Mouse (Mus musculus) CH12.LX (cell line): ENCODE measurements around the gene Foxred2. TPM values are rescaled to one million over a fixed set of nuclear protein-coding genes. Genes with fewer than 3 reads are reported as not detected.

Experiments
- DNase-seq: peaks from one replicate; pipeline ENCODE4 v3.0.0-alpha.2; 2013; ENCODE audit errors: extremely low read depth
- H3K27ac ChIP-seq: 2 replicates; pipeline ENCODE4 v1.5.1; 2012; ENCODE audit warnings: low read depth, mild to moderate bottlenecking, control low read depth, moderate library complexity; ENCODE audit not compliant: insufficient read depth
- H3K27me3 ChIP-seq: replicated peaks from 2 replicates; pipeline ENCODE3; 2012; ENCODE audit warnings: inconsistent platforms
- H3K36me3 ChIP-seq, 2 experiments: replicated peaks in 1 of 2; 2 replicates each; pipeline versions ENCODE3 to v1.6.1; 2012; ENCODE audit warnings: inconsistent platforms in 1 of 2, low read length in 1 of 2, mild to moderate bottlenecking in 1 of 2, mixed read lengths in 1 of 2, moderate library complexity in 1 of 2; ENCODE audit not compliant: control insufficient read depth in 1 of 2, insufficient read depth in 1 of 2
- H3K4me1 ChIP-seq, 2 experiments: 2 replicates each; pipeline ENCODE4 v1.6.1; 2012; ENCODE audit warnings: inconsistent platforms in 1 of 2, moderate library complexity in 1 of 2; ENCODE audit not compliant: insufficient read depth in 2 of 2, control insufficient read depth in 1 of 2
- H3K4me2 ChIP-seq: 2 replicates; pipeline ENCODE4 v1.6.1; 2012; ENCODE audit warnings: low read depth, mild to moderate bottlenecking, control low read depth; ENCODE audit not compliant: poor library complexity, insufficient read depth, severe bottlenecking
- H3K4me3 ChIP-seq, 3 experiments: fragments of 150-350 bp in 1 of 3; sonication (generic) in 1 of 3; replicated peaks in 1 of 3; 2 replicates each; pipeline versions ENCODE3 to v1.5.1; 2011 to 2012; ENCODE audit warnings: low read depth in 2 of 3, low read length in 2 of 3, mild to moderate bottlenecking in 2 of 3, moderate library complexity in 2 of 3, control low read depth in 1 of 3, improper control_type of control experiment in 1 of 3, inconsistent platforms in 1 of 3, mixed read lengths in 1 of 3; ENCODE audit not compliant: poor library complexity in 1 of 3
- H3K79me2 ChIP-seq: replicated peaks from 2 replicates; pipeline ENCODE4 v1.6.1; 2012; ENCODE audit warnings: mild to moderate bottlenecking, moderate library complexity; ENCODE audit not compliant: control insufficient read depth, poor library complexity, insufficient read depth, severe bottlenecking; ENCODE audit errors: extremely low read depth
- H3K9ac ChIP-seq: 2 replicates; pipeline ENCODE4 v1.6.1; 2012; ENCODE audit warnings: low read depth, mild to moderate bottlenecking, control low read depth, moderate library complexity; ENCODE audit not compliant: insufficient read depth
- H3K9me3 ChIP-seq: replicated peaks from 2 replicates; pipeline ENCODE3; 2012; ENCODE audit warnings: low read length, inconsistent platforms, mixed read lengths
- BHLHE40 ChIP-seq: IDR thresholded peaks from 2 replicates; pipeline ENCODE4 v1.6.1; 2011; ENCODE audit warnings: mild to moderate bottlenecking, low read depth, low read length, improper control_type of control experiment
- CHD1 ChIP-seq: IDR thresholded peaks from 2 replicates; pipeline ENCODE4 v1.6.1; 2012; ENCODE audit warnings: low read depth, low read length, improper control_type of control experiment, inconsistent platforms
- CHD2 ChIP-seq: IDR thresholded peaks from 2 replicates; pipeline ENCODE4 v1.6.1; 2011; ENCODE audit warnings: low read length, improper control_type of control experiment
- CTCF ChIP-seq, 2 experiments: IDR thresholded peaks in 1 of 2; conservative IDR thresholded peaks in 1 of 2; 2 replicates each; pipeline ENCODE4 v1.5.1; 2011 to 2012; ENCODE audit warnings: low read depth in 2 of 2, low read length in 2 of 2, improper control_type of control experiment in 1 of 2, inconsistent platforms in 1 of 2, mild to moderate bottlenecking in 1 of 2, moderate library complexity in 1 of 2
- E2F4 ChIP-seq: IDR thresholded peaks from 2 replicates; pipeline ENCODE4 v1.6.1; 2011; ENCODE audit warnings: low read depth, low read length, improper control_type of control experiment; ENCODE audit not compliant: insufficient replicate concordance
- ELF1 ChIP-seq: IDR thresholded peaks from 2 replicates; pipeline ENCODE4 v1.6.1; 2014; ENCODE audit warnings: low read depth, mild to moderate bottlenecking, inconsistent platforms, low read length, improper control_type of control experiment
- EP300 ChIP-seq: IDR thresholded peaks from 2 replicates; pipeline ENCODE4 v1.6.1; 2011; ENCODE audit warnings: low read length, improper control_type of control experiment
- ETS1 ChIP-seq: conservative IDR thresholded peaks from 2 replicates; pipeline ENCODE4 v1.6.1; 2012; ENCODE audit warnings: low read depth, mild to moderate bottlenecking, inconsistent platforms, low read length, improper control_type of control experiment, moderate library complexity
- GABPA ChIP-seq: IDR thresholded peaks from 2 replicates; pipeline ENCODE4 v1.6.1; 2012; ENCODE audit warnings: low read depth, low read length, improper control_type of control experiment, inconsistent platforms; ENCODE audit not compliant: insufficient replicate concordance
- HCFC1 ChIP-seq: IDR thresholded peaks from 2 replicates; pipeline ENCODE4 v1.6.1; 2012; ENCODE audit warnings: low read depth, mild to moderate bottlenecking, inconsistent platforms, low read length, improper control_type of control experiment
- IRF4 ChIP-seq: IDR thresholded peaks from 2 replicates; pipeline ENCODE4 v1.6.1; 2014; ENCODE audit warnings: low read depth, mild to moderate bottlenecking, inconsistent platforms, low read length, improper control_type of control experiment
- JUN ChIP-seq: IDR thresholded peaks from 2 replicates; pipeline ENCODE4 v1.6.1; 2011; ENCODE audit warnings: low read depth, mild to moderate bottlenecking, low read length, improper control_type of control experiment, moderate library complexity; ENCODE audit not compliant: insufficient read depth
- JUND ChIP-seq: conservative IDR thresholded peaks from 2 replicates; pipeline ENCODE4 v1.6.1; 2011; ENCODE audit warnings: low read depth, low read length, improper control_type of control experiment
- KAT2A ChIP-seq: IDR thresholded peaks from 2 replicates; pipeline ENCODE4 v1.6.1; 2012; ENCODE audit warnings: low read length, improper control_type of control experiment, inconsistent platforms; ENCODE audit not compliant: insufficient replicate concordance
- MAFK ChIP-seq: IDR thresholded peaks from 2 replicates; pipeline ENCODE4 v1.6.1; 2011; ENCODE audit warnings: low read length, improper control_type of control experiment; ENCODE audit not compliant: insufficient replicate concordance
- MAX ChIP-seq: IDR thresholded peaks from 2 replicates; pipeline ENCODE4 v1.6.1; 2011; ENCODE audit warnings: low read length, improper control_type of control experiment
- MAZ ChIP-seq: IDR thresholded peaks from 2 replicates; pipeline ENCODE4 v1.6.1; 2012; ENCODE audit warnings: low read depth, mild to moderate bottlenecking, inconsistent platforms, low read length, improper control_type of control experiment, moderate library complexity
- MEF2A ChIP-seq: IDR thresholded peaks from 2 replicates; pipeline ENCODE4 v1.6.1; 2014; ENCODE audit warnings: low read depth, mild to moderate bottlenecking, inconsistent platforms, low read length, improper control_type of control experiment, borderline replicate concordance
- MXI1 ChIP-seq: IDR thresholded peaks from 2 replicates; pipeline ENCODE4 v1.6.1; 2011; ENCODE audit warnings: mild to moderate bottlenecking, low read depth, low read length, improper control_type of control experiment
- MYC ChIP-seq: IDR thresholded peaks from 2 replicates; pipeline ENCODE4 v1.6.1; 2011; ENCODE audit warnings: low read depth, mild to moderate bottlenecking, improper control_type of control experiment, low read length
- NELFE ChIP-seq: IDR thresholded peaks from 2 replicates; pipeline ENCODE4 v1.6.1; 2011; ENCODE audit warnings: low read depth, low read length, improper control_type of control experiment
- NRF1 ChIP-seq: IDR thresholded peaks from 2 replicates; pipeline ENCODE4 v1.6.1; 2014; ENCODE audit warnings: low read depth, mild to moderate bottlenecking, inconsistent platforms, low read length, improper control_type of control experiment, moderate library complexity
- PAX5 ChIP-seq: IDR thresholded peaks from 2 replicates; pipeline ENCODE4 v1.6.1; 2012; ENCODE audit warnings: low read length, inconsistent platforms, mixed read lengths
- POLR2A ChIP-seq: IDR thresholded peaks from 2 replicates; pipeline ENCODE4 v1.6.1; 2011; ENCODE audit warnings: low read depth, mild to moderate bottlenecking, improper control_type of control experiment, low read length
- POLR2AphosphoS2 ChIP-seq: IDR thresholded peaks from 2 replicates; pipeline ENCODE4 v1.6.1; 2011; ENCODE audit warnings: low read depth, low read length, improper control_type of control experiment
- RAD21 ChIP-seq: IDR thresholded peaks from 2 replicates; pipeline ENCODE4 v1.6.1; 2011; ENCODE audit warnings: low read depth, mild to moderate bottlenecking, low read length, improper control_type of control experiment, moderate library complexity
- RCOR1 ChIP-seq: conservative IDR thresholded peaks from 2 replicates; pipeline ENCODE4 v1.6.1; 2012; ENCODE audit warnings: low read depth, mild to moderate bottlenecking, inconsistent platforms, low read length, improper control_type of control experiment
- SIN3A ChIP-seq: IDR thresholded peaks from 2 replicates; pipeline ENCODE4 v1.6.1; 2012; ENCODE audit warnings: low read length, improper control_type of control experiment, inconsistent platforms
- SMC3 ChIP-seq: IDR thresholded peaks from 2 replicates; pipeline ENCODE4 v1.6.1; 2011; ENCODE audit warnings: low read depth, low read length, improper control_type of control experiment
- TBP ChIP-seq: conservative IDR thresholded peaks from 2 replicates; pipeline ENCODE4 v1.6.1; 2011; ENCODE audit warnings: low read depth, low read length, improper control_type of control experiment
- TCF12 ChIP-seq: IDR thresholded peaks from 2 replicates; pipeline ENCODE4 v1.6.1; 2014; ENCODE audit warnings: low read depth, mild to moderate bottlenecking, inconsistent platforms, low read length, improper control_type of control experiment
- UBTF ChIP-seq: IDR thresholded peaks from 2 replicates; pipeline ENCODE4 v1.6.1; 2012; ENCODE audit warnings: low read depth, mild to moderate bottlenecking, inconsistent platforms, low read length, improper control_type of control experiment, moderate library complexity
- USF1 ChIP-seq: IDR thresholded peaks from 2 replicates; pipeline ENCODE4 v1.6.1; 2014; ENCODE audit warnings: low read depth, mild to moderate bottlenecking, inconsistent platforms, low read length, improper control_type of control experiment
- USF2 ChIP-seq: conservative IDR thresholded peaks from 2 replicates; pipeline ENCODE4 v1.6.1; 2011; ENCODE audit warnings: low read depth, low read length, improper control_type of control experiment
- ZC3H11A ChIP-seq: IDR thresholded peaks from 2 replicates; pipeline ENCODE4 v1.6.1; 2012; ENCODE audit warnings: low read depth, mild to moderate bottlenecking, inconsistent platforms, low read length, improper control_type of control experiment
- ZKSCAN1 ChIP-seq: IDR thresholded peaks from 2 replicates; pipeline ENCODE4 v1.6.1; 2012; ENCODE audit warnings: low read depth, inconsistent platforms, low read length, improper control_type of control experiment, borderline replicate concordance
- ZMIZ1 ChIP-seq: IDR thresholded peaks from 2 replicates; pipeline ENCODE4 v1.6.1; 2012; ENCODE audit warnings: low read depth, mild to moderate bottlenecking, inconsistent platforms, low read length, improper control_type of control experiment
- ZNF384 ChIP-seq: IDR thresholded peaks from 2 replicates; pipeline ENCODE4 v1.6.1; 2012; ENCODE audit warnings: low read depth, low read length, improper control_type of control experiment, inconsistent platforms
- dilution Hi-C: fragments of 300-500 bp; cut with MboI; formaldehyde crosslinking; loops from 2 replicates; pipeline ENCODE4 v1.14.3; 2020; ENCODE audit warnings: low sequenced_read_pairs; ENCODE audit not compliant: extremely low pct_unique_long_range_greater_than_20kb, extremely low pct_ligation_motif_present
- in situ Hi-C: fragments of 300-500 bp; cut with MboI; formaldehyde crosslinking; loops from 3 replicates; pipeline ENCODE4 v1.14.3; 2019; ENCODE audit warnings: low sequenced_read_pairs, low pct_ligation_motif_present, low pct_unique_long_range_greater_than_20kb, mixed read lengths
- polyA plus RNA-seq: library from polyadenylated mRNA; unstranded; fragments of >175 nt; gene quantifications from 2 replicates; pipeline ENCODE4 v1.2.1, GENCODE M21; 2012; ENCODE audit warnings: low read depth; ENCODE audit not compliant: insufficient read length
- total RNA-seq, 2 experiments: library from RNA; depleted of rRNA; stranded (reverse); fragments of 300-350 nt in 1 of 2; fragments of >200 nt in 1 of 2; gene quantifications; 2 replicates each; pipeline ENCODE4 v1.2.3; 2012 to 2014

The Foxred2 gene
- total and polyA plus RNA-seq, 3 experiments = 0.17 to 0.43 (median 0.39) TPM

DNA sequence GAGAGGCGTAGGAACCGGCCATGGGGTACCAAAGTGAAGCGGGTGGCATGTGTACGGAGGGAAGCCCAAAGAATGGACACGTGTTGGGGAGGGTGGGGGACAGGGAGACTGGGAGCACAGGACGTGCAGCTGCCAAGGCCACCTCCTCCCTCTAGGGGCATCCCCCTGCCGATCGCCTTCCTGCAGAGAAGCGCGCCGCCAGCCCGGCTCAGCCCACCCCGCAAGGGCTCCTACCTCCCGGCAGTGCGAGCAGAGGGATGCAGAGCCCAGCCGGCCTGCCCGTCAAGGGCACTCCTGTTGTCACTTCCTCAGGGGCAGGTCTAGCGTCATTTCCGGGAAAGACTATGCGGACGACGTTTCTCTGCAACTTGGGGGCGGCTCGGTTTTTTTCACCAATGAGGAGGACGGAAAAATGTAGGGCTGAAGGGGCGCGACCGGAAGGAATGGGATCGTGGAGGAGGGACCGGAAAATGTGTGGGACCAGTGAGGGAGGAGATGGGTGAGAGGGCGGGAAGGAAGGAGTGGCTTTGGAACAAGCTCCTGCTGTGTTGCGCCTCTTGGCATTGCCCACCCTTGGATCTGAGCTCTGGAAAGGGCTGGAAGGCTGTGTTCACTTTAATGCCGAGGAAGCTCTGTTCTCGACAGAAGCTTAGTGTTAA, 27.7 kb downstream of the Foxred2 start, which contains the start of gene Txn2:
TSS of gene Txn2 (minus strand) at position 334 of the 659 bp plus-strand sequence.
- Histone ChIP-seq H3K9ac (peak within 1 kb of the TSS; percentile 87), H3K27me3 (peaks cover 3% of the 10 kb centered on the region), H3K4me2 (peak within 1 kb of the TSS; percentile 81), H3K9me3 (no peaks in the 10 kb centered on the region), H3K79me2 (peaks cover 12% of the 10 kb centered on the region), H3K4me3 (peak within 1 kb of the TSS; percentile 63 to 81 (median 75)), H3K36me3 (peaks cover 22 to 35% of the 10 kb centered on the region in 2 experiments), H3K27ac (peak within 1 kb of the TSS; percentile 88), H3K4me1 (peaks cover 15 to 55% of the 10 kb centered on the region in 2 experiments)
- TF ChIP-seq POLR2AphosphoS2 = 0 out of 2 replicates have a peak, but pooled peaks have one; percentile 37
- TF ChIP-seq NELFE = peak; percentile 75
- TF ChIP-seq MEF2A = peak; percentile 50; the same call in 1 of the 2 replicates
- TF ChIP-seq MXI1 = peak; percentile 98
- no peak for TF ChIP-seq CHD1
- TF ChIP-seq POLR2A = peak; percentile 82
- peak; percentile 94 for TF ChIP-seq MAX
- peak; percentile 88 for TF ChIP-seq HCFC1
- TF ChIP-seq ZMIZ1 = peak; percentile 69
- peak; percentile 63 for TF ChIP-seq TCF12
- peak; percentile 4; the same call in 1 of the 2 replicates for TF ChIP-seq GABPA
- peak; percentile 31; the same call in 1 of the 2 replicates for TF ChIP-seq USF2
- TF ChIP-seq MYC = peak; percentile 91
- TF ChIP-seq ZKSCAN1 = no peak
- TF ChIP-seq UBTF = peak; percentile 71; the same call in 1 of the 2 replicates
- TF ChIP-seq JUN = no peak
- no peak for TF ChIP-seq RCOR1
- TF ChIP-seq KAT2A = peak; percentile 75; the same call in 1 of the 2 replicates
- no peak for TF ChIP-seq PAX5
- peak; percentile 90 for TF ChIP-seq ELF1
- TF ChIP-seq ZNF384 = peak; percentile 45
- peak; percentile 64 for TF ChIP-seq TBP
- peak; percentile 43 for TF ChIP-seq USF1
- peak in 1 of 2 experiments; percentile 22; a peak in 1 of 4 replicates for TF ChIP-seq CTCF (conservative IDR thresholded peaks at IDR 0.05 in 1 of 2, IDR thresholded peaks at IDR 0.05 in 1 of 2; ENCODE audit: low read depth in 2 of 2, low read length in 2 of 2)
- peak; percentile 51; the same call in 1 of the 2 replicates for TF ChIP-seq JUND
- 0 out of 2 replicates have a peak, but pooled peaks have one; percentile 39 for TF ChIP-seq MAFK
- TF ChIP-seq ETS1 = no peak; the same call in 1 of the 2 replicates
- TF ChIP-seq ZC3H11A = no peak
- peak; percentile 46 for TF ChIP-seq EP300
- peak; percentile 83 for TF ChIP-seq IRF4
- no peak; the same call in 1 of the 2 replicates for TF ChIP-seq NRF1
- TF ChIP-seq SIN3A = peak; percentile 93
- peak; percentile 75 for TF ChIP-seq BHLHE40
- no peak for TF ChIP-seq RAD21
- peak; percentile 72 for TF ChIP-seq CHD2
- no peak for TF ChIP-seq SMC3
- TF ChIP-seq MAZ = peak; percentile 99
- peak; percentile 88; the same call in 1 of the 2 replicates for TF ChIP-seq E2F4
- peak; percentile 99 for DNase-seq
- dilution Hi-C loops (no loop called here), in situ Hi-C loops (no loop called here)
